In genomic region chr15:79439386-79439785, GRCm38 (mm10) we compare ENCODE assay signal across 9 mouse cellular contexts. TPM values are rescaled to one million over a fixed set of nuclear protein-coding genes. Genes with fewer than 3 reads are reported as not detected.
DNase-seq lines count a peak whose midpoint lies in the region; ATAC-seq and TF ChIP-seq lines count a peak whose summit lies in the region.
"Had no signal": no experiment of that assay in that cellular context is flagged by ENCODE, and none has a peak within 500 bp of the region (broad histone marks: within the 10 kb centered on the region; RNA-seq: fewer than 3 reads in every experiment).

No protein-coding gene starts in this region.

- ATAC-seq in heart, embryonic 16.5 days (replicated peaks; ENCODE audit: extremely low read depth, insufficient read depth, low FRiP score): no peak
- ATAC-seq in limb, embryonic 15.5 days (ENCODE audit: insufficient number of reproducible peaks, low FRiP score, low TSS enrichment, low read depth): no peak
- no peak for ATAC-seq in activated CD4-positive, CD25-positive, alpha-beta regulatory T cell, adult 4 months
- ATAC-seq in liver, embryonic 12.5 days: no peak

- WGBS in heart, embryonic 16.5 days: 64% methylated on average over 4 of the region's 4 CpGs
- 70% methylated on average over 4 of the region's 4 CpGs for WGBS in limb, embryonic 15.5 days
- WGBS in liver, embryonic 12.5 days (ENCODE audit: insufficient replicate concordance): 71% methylated on average over 4 of the region's 4 CpGs

- DNase-seq in adrenal gland, adult (ENCODE audit: inconsistent age in 2 of 2, low spot score in 1 of 2): peak; percentile 13 to 58
- no peak for DNase-seq in adrenal gland, postnatal 14 days
- DNase-seq in urinary bladder, postnatal 25 days (ENCODE audit: low spot score): no peak

- no peaks in the 10 kb centered on the region for H3K9me3 ChIP-seq in E14TG2a.4 (ENCODE audit: low read length)
- H3K9me3 ChIP-seq in heart, embryonic 16.5 days (replicated peaks; ENCODE audit: control insufficient read depth, low read length): no peaks in the 10 kb centered on the region
- H3K9me3 ChIP-seq in limb, embryonic 15.5 days: no peaks in the 10 kb centered on the region
- no peaks in the 10 kb centered on the region for H3K9me3 ChIP-seq in liver, embryonic 12.5 days (replicated peaks)
- H3K9me3 ChIP-seq: megakaryocyte, embryonic 14.5 days had no signal

- no peak overlapping the region; the same call in 1 of the 2 replicates for H3K27ac ChIP-seq in heart, embryonic 16.5 days (ENCODE audit: low read length)
- H3K27ac ChIP-seq in limb, embryonic 15.5 days: no peak overlapping the region
- H3K27ac ChIP-seq in liver, embryonic 12.5 days: no peak overlapping the region

- H3K4me3 ChIP-seq in E14TG2a.4 (replicated peaks; ENCODE audit: low read length): peak overlapping the region; percentile 86
- H3K4me3 ChIP-seq in heart, embryonic 16.5 days (ENCODE audit: low read length): no peak overlapping the region
- H3K4me3 ChIP-seq in limb, embryonic 15.5 days: no peak overlapping the region
- H3K4me3 ChIP-seq in liver, embryonic 12.5 days: no peak overlapping the region

- peaks cover 93% of the 10 kb centered on the region for H3K4me1 ChIP-seq in E14TG2a.4 (replicated peaks; ENCODE audit: low read depth, low read length)
- H3K4me1 ChIP-seq in heart, embryonic 16.5 days (ENCODE audit: control insufficient read depth, insufficient read depth, low read length): peaks cover 72% of the 10 kb centered on the region
- H3K4me1 ChIP-seq in limb, embryonic 15.5 days: peaks cover 76% of the 10 kb centered on the region
- H3K4me1 ChIP-seq in liver, embryonic 12.5 days: peaks cover 77% of the 10 kb centered on the region

- H3K27me3 ChIP-seq in E14TG2a.4 (ENCODE audit: insufficient read depth, low read length): peaks cover 14% of the 10 kb centered on the region
- no peaks in the 10 kb centered on the region for H3K27me3 ChIP-seq in heart, embryonic 16.5 days (ENCODE audit: control insufficient read depth, insufficient read depth, low read length)
- no peaks in the 10 kb centered on the region for H3K27me3 ChIP-seq in limb, embryonic 15.5 days
- peaks cover 16% of the 10 kb centered on the region for H3K27me3 ChIP-seq in liver, embryonic 12.5 days (replicated peaks)
- H3K27me3 ChIP-seq: megakaryocyte, embryonic 14.5 days had no signal

- H3K9ac ChIP-seq in heart, embryonic 16.5 days (ENCODE audit: low read length): peak overlapping the region; percentile 58
- no peak overlapping the region for H3K9ac ChIP-seq in limb, embryonic 15.5 days
- no peak overlapping the region for H3K9ac ChIP-seq in liver, embryonic 12.5 days

- peaks cover 29% of the 10 kb centered on the region for H3K36me3 ChIP-seq in E14TG2a.4 (ENCODE audit: insufficient read depth, low read length)
- H3K36me3 ChIP-seq in heart, embryonic 16.5 days (ENCODE audit: control insufficient read depth, insufficient read depth): peaks cover 7% of the 10 kb centered on the region
- H3K36me3 ChIP-seq in limb, embryonic 15.5 days: peaks cover 36% of the 10 kb centered on the region
- peaks cover 26% of the 10 kb centered on the region for H3K36me3 ChIP-seq in liver, embryonic 12.5 days

- no peak for TF ChIP-seq CTCF in E14TG2a.4 (conservative IDR thresholded peaks at IDR 0.05; ENCODE audit: low read length)

- H3K4me2 ChIP-seq in heart, embryonic 16.5 days (ENCODE audit: low read depth, low read length): peak overlapping the region; percentile 94; the same call in 1 of the 2 replicates
- 0 out of 2 replicates have a peak overlapping the region, but pooled peaks have one; percentile 65 for H3K4me2 ChIP-seq in limb, embryonic 15.5 days
- no peak overlapping the region for H3K4me2 ChIP-seq in liver, embryonic 12.5 days

RNA-seq across cellular contexts. Expression of gene Csnk1e, which starts 16.0 kb away (rescaled TPM):
- total RNA-seq in adrenal gland, postnatal 14 days (2021): 66.7 and 85.8 TPM in 2 replicates
- 54.0 and 70.2 TPM in 2 replicates for polyA plus RNA-seq in heart, embryonic 16.5 days (2015; fragmentation: Nextera tagmentation; extraction: Ambion mirVana)
- polyA plus RNA-seq in limb, embryonic 15.5 days (2015; fragmentation: Nextera tagmentation; extraction: Ambion mirVana): 81.0 and 82.7 TPM in 2 replicates
- 1 to 10 TPM; 5.5 to 5.6 TPM for polyA plus RNA-seq in activated CD4-positive, CD25-positive, alpha-beta regulatory T cell, adult 4 months (2017; shearing (Covaris generic))
- 24.1 and 24.7 TPM in 2 replicates for polyA plus RNA-seq in liver, embryonic 12.5 days (2016; fragmentation: Nextera tagmentation; extraction: Ambion mirVana)

RNA-seq across cellular contexts. Expression of gene Tmem184b, which starts 36.0 kb away (rescaled TPM):
- 45.2 and 48.0 TPM in 2 replicates for total RNA-seq in adrenal gland, postnatal 14 days (2021)
- 71.7 and 75.2 TPM in 2 replicates for polyA plus RNA-seq in heart, embryonic 16.5 days (2015; fragmentation: Nextera tagmentation; extraction: Ambion mirVana)
- polyA plus RNA-seq in limb, embryonic 15.5 days (2015; fragmentation: Nextera tagmentation; extraction: Ambion mirVana): 87.5 and 99.8 TPM in 2 replicates
- polyA plus RNA-seq in activated CD4-positive, CD25-positive, alpha-beta regulatory T cell, adult 4 months (2017; shearing (Covaris generic)): 10 to 100 TPM in 1 of 2 experiments, 1 to 10 TPM in 1; 9.3 to 18.1 TPM
- polyA plus RNA-seq in liver, embryonic 12.5 days (2016; fragmentation: Nextera tagmentation; extraction: Ambion mirVana): 16.4 and 19.0 TPM in 2 replicates

Comparison
In these comparisons a context has a peak if more than half of its experiments do, and no peak if none do; other contexts are left out.
1. DNase-seq: peak in adrenal gland, adult (2 of 2); none in adrenal gland, postnatal 14 days (single experiment) and urinary bladder, postnatal 25 days (single experiment).